Mouse (Mus musculus) heart, adult 11 months (tissue): ENCODE data around the gene Tlr5.
A peak's percentile ranks its signal among the peaks of the same experiment; 100 is the strongest.

Source experiments
- DNase-seq: peaks from one replicate; pipeline ENCODE4 v3.0.0; 2022

Tlr5 gene

DNA sequence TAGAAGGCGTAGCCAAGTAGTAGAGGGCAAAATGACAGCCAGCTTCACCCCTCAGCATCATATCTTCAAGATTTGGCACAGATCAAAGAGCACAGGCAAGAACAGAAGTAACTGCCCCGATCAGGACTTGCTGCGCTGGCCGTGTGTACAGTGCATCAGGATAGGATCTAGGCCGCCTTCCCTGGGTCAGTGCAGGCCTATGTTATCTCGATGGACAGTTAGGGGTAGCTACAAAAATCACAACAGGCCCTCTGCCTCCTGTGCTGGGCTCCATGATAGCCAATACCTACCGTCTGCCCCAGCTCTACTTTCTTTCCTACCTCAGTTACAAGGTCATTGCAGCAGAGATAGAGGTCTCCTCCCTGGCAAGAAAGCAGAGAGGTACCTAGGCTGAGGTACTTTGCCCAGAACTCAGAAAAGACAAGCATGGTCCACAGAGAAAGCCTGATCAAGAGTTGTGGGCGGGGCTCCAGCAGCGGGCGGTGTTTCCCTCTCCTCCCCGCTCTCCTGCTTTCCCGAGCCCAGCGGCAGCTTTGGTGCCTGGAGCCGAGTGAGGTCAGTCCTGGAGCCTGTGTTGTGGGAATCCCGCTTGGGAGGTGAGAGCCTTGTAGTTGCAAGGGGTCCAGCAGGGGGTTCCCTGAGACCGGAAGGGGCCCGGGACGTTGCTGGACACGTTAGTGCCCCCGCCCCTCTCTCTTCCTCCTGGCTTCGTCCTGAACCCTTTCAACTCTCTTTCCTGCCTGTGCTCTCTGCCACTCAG, at the start of gene Tlr5:
TSS of gene Tlr5 (plus strand) at position 502 of the 760 bp plus-strand sequence.
- DNase-seq, result peak; percentile 95

DNA sequence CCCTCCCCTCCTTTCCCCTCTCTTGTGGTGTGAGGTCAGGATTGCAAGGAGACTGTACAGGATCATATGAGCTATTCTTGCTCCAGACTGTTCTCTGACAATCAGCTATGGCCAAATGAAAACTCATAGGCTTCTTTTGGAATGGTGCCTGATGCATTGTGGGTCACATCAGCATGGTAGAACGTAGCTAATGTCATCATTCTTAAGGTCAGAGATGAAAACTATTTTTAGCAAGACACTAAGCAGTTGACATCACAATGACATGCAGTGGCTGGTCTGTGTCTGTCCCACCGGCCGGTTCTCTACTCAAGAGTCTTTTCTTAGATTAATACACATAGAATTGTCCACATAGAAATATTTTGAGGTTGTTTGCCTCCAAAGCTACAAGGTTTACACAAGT, 48.9 kb upstream of the Tlr5 start:
- no peak for DNase-seq

DNA sequence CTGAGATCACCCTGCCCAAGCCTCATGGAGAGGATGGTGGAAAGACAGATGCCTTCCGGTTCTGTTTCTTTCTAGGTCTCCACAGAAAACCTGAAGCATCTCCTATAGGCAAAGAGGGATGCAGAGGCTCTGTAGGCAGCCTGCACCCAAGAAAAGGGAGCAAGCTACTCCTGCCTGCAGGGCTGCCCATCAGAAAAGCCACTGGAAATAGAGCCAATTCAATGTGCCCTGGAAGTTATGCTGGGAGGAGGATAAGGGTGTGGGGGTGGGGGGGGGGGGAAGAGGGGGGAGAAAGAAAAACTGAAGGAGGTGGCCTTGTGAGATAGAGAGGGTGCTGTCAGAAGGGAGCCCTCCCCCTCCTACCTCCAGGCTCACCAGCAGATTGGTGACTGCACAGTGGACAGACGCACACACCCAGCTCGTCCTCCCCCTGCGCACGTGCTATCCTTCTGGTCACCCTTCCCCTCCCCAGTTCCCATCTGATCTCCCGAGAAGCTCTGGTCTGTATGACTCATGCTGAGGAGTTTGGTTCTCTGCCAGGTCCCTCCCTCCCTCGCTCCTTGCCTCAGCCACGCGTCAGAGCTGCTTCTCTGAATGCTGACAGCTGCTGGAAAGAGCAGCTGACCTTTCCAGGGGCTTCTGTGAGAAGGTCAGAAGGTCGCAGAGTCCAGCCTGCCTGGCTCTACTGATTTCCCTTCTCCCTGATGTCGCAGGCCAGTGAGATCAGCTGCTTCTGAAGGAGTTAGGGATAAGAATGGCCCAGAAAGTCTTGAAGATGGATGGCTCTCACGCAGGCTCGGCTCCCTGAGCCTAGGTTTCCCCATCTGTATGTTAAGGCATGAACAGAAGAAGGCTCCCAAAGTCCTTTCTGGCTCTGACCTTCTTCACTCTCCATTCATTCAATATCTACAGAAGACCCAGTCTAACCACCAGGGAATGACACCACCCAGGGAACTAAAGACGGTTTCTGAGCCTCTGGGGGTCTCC, 46.2 kb upstream of the Tlr5 start:
- peak; percentile 99 for DNase-seq

DNA sequence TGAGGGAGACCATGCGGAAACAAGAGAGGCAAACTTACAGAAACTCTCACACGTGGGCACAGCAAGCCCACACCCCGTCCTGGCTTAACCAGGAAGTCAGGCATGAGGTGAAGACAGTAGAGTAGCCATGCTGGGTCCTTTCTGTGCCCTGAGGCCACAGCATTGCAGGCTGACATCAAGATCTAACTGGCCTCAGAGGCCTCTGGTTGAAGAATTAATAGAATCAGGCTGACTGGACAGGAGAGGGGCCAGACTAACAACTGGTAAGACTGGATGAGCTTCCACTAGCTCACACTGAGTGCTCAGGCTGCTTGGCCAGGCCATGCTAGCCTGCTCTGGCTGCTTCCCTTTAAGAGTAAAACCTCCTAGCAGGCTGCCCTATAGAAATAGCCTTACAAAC, 45.5 kb upstream of the Tlr5 start:
- peak; percentile 82 for DNase-seq

DNA sequence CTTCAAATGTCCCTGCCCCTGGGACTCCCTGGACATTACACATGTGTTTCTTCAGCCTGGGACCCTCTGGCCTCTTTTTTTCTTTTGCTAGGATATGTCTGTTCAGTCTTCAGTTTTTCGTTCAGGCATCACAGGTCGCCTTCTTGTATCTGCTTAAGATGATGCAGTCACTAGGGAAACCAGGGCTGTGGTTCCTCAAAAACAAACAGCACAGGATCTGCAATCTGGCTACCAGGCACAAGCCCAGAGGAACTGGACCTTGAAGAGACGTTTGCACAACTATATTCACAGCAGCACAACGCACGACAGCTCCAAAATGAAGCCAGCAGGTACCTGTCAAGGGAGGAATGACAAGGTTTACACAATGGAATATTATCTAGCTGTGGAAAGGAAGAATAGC, 45.0 kb upstream of the Tlr5 start:
- peak; percentile 83 for DNase-seq

DNA sequence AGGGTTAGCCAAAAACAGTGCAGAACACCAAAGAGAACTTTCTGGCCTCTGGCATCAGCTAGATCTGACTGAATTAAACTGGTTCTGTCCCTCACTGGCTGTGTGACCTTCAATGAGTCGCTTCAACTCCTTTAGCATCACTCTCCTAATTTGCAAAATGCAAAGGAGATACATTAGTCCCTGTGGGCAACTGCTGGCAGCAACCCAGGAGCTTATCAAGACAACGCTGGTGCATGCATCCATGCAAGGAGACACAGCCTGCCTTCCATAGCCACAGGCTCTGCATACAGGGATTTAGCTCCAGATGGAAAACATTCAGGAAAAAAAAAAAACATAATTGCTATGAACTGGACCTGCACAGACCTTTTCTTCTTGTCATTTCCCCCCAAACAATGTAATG, 42.0 kb upstream of the Tlr5 start:
- peak; percentile 66 for DNase-seq

DNA sequence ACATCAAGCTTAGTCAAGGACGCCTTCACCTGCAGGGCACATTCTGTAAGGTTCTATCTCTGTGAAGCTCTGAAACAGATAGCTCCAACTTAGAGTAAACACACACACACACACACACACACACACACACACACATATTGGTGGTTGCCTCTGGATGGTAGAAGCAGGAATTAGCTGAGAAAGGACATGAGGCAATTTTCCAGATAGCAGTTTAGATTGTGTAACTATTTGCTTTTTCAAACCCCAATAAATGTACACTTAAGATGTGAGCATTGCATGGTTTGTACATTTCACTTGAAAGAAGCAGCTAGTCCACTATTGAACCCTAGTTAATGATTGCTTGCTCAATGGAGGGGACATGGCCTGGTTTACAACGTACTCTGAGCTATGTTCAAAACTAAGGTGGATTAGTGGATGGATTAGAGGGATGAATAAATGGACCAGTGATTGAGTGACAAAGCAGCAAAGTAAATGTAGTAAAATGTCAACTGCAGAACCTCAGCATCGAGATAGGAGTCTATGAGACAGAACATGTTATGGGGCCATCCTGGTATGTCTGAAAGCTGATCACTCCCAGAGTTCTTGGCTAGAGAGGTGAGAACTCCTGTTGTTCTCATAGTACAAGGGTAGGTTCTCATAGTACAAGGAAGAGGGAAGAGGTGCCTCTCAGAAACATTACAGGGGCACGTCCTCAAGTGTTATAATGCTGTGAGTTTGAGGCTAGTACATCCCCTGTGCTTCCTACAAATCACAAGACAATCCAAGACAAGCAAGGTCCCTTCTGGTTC, 40.3 kb upstream of the Tlr5 start:
- DNase-seq, result peak; percentile 6

DNA sequence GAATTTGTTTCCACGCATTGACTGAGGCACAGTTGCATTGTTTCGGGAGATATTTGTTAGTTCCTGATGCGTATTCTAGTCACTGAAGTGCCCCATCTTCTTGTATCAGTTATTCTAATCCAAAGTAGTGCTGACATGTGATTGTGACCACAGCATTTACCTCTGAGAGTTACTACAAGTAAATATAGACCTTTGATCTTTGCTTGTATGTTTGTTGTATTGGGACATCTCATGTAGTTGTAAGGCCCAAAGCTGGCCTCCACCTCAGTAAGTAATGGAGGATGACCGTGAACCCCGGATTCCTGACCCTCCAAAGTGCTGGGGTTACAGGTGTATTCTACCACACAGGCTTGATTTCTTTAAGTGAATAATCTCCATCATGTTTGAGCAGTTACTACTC, 38.4 kb upstream of the Tlr5 start:
- DNase-seq, result no peak

DNA sequence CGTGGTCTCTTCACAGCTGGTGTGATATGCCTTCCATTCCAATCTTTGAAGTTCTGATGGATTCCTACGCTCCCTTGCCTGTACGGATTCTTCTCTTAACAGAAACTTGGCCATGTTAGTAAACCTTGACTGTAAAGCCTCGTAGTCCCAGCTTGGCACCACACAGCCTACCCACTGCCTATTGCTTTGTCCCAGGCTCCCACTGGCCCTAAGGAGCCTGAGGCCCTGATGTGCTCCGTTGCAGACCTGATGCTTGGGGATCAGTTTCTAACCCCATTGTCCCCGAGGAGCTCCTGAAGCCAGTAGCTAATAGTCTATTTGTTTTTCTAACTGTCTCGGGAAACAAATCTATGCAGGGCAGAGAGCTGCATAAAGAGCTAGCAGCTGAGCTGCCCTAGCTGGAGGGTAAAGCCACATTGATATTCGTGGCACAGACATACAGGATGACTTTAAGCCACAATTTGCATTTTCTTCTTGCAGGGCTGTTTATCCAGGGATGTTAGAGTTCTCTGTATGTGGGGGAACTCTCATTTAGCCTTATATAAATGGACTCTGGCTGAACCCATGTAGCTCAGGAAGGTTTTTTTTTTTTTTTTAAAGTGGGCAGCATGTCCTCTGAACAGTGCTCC, 35.8 kb upstream of the Tlr5 start:
- DNase-seq, result no peak

DNA sequence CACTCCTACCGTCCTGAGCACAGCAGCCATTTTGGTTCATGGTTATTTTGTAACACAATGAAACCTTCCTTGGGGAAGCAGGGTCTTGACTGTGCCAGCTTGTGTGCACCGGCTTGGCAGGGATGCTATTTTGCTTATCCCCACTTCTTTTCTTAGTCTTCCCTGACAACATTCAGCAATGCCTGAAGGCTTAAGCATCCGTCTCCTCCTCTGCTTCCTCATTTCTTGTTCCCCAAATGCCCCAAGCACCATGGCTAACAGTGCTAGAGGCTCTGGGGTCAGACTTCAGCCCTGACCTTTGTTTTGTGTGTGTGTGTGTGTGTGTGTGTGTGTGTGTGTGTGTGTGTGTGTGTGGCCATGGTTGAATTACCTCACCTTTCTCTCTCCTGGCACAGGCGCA, 31.8 kb upstream of the Tlr5 start:
- DNase-seq, result peak; percentile 94

DNA sequence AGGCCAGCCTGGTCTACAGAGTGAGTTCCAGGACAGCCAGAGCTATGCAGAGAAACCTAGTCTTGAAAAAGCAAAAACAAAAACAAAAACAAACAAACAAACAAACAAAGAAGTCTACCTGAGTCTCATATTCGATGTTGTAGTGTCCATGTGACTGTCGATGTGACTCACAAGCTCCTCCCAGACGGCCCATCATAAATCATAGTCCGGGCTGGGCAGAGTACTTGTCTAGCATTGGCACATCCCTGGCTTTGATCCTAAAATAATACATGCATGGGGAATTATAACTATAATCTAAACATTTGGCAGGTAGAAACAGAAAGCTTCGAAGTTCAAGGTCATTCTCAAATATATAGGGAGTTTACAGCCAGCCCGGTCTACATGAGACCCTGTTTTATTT, 28.1 kb upstream of the Tlr5 start:
- peak; percentile 61 for DNase-seq

DNA sequence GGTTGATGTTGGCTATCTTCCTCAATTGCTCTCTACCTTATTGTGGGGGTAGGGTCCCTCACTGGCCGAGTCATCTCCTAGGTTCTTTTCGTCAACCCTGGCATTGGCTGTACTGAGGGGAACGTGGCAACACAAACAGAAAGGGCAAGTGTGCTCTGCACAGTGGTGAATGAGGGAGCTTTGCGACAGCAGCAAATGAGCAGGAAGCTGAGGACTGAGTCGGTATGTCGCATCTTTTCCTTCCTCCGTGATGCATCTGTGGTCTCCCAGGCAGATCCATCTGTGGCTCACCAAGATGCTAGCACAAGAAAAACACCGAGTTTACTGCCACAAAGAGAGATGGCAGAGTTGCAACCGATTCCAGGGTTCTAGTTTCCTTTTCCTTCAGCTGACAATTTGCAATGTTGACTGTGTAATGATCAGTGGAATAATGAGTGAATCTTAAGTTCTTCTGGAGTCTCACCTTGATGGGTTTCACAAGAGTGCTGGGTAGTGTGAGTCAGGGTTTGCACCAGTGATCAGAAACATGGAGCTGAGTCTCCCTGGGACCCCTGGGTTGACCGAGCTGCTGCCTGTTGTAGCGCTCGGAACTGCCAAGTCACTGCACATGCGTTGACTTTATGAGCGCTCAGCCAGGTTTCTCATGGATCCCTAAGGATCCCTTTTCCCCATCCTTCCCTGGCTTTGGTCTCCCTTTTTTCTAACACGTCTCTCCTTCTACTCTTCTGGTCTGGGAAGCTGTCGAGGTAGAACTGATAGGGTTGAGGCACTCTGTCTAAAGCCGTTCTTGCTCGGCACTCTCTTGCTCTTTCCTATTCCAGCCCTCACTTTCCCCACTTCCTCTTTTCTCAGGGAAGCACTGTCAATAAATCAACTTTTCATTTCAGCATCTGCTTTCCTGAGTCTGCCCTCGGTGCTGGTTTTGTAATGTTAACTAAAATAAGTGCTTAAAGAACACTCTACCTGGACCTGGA, 26.4 kb upstream of the Tlr5 start:
- peak; percentile 76 for DNase-seq

DNA sequence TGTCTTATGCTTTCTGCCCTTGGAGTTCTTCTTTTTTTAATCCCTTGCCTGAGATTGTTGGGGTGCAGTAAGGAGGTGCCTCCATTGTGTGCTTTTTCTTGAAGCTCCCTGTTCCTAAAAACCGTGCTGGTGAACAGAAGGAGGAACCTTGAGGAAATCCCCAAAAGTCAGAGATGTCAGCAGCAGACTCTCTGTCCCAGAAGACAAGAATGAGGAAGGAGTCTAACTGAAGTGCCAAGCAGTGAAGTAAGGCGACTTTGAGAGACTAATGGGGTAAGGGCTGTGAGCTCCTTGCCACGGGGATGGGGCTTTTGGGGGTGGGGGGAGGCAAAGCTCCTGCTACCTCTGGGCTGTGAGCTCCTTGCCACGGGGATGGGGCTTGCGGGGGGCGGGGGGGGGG, 19.1 kb upstream of the Tlr5 start:
- no peak for DNase-seq

DNA sequence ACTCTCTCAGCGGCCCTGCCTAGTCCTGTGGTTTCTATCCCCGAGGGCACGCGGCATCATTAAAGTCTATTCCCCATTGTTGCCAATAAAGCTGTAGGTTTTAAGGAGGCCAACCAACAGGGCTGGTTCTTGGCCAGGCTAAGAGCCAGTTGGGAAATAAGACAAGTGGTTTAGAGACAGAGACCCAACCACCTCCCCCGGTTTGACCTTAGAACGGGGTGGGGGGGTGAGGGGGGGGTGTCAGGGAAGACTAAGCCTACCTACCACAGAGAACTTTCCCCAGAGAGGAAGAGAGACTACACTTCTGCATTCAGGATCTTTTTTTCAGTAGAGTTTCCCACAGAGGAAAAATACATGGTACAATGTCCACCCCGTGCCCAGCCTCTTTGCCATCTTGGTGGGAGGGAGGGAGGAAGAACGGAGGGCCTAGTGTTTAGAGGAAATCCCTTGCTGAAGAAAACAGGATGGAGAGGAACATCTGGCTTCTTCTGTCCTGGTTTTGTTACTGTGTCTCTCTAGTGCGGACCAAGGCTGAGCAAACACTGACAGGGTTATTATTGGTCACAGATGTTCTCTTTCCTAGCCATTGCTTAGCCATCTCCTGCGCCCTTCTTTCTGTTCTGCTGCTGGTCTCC, 17.0 kb upstream of the Tlr5 start:
- peak; percentile 94 for DNase-seq

DNA sequence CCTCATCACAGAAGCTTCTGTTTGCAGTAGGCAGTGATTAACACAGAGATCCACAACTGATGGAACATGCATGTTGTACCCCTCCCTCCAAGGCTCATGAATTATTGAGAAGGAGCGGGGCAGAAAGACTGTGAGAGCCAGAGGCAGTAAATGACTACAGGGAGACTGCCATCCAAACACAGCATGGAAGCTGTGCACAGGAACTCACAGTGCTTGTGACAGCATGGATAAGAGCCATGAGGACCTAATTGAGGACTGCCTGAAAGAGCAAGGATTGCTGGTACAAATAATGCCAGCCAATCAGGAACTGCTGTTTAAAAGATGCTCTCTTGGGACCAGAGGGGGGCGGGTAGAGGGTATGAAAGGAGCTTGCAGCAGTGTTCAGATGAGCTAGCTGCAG, 12.7 kb upstream of the Tlr5 start:
- peak; percentile 39 for DNase-seq

DNA sequence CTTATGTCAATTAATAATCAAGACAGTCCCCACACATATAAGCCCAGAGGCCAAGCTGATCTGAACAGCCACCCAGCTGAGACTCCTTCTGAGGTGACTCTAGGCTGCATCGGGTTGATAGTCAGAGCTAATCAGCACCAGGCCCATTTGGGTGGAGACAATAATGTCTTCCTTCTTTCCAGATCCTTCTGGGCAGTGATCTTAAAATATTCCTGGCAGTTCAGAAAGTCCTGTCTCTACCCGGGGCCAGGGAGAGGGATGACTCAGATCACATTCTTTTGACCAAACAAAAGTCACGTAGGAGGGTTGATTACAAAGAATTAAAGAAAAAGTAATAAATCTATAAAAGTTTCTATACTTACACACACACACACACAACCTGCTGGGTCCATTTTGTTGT, 10.7 kb upstream of the Tlr5 start:
- peak; percentile 67 for DNase-seq

DNA sequence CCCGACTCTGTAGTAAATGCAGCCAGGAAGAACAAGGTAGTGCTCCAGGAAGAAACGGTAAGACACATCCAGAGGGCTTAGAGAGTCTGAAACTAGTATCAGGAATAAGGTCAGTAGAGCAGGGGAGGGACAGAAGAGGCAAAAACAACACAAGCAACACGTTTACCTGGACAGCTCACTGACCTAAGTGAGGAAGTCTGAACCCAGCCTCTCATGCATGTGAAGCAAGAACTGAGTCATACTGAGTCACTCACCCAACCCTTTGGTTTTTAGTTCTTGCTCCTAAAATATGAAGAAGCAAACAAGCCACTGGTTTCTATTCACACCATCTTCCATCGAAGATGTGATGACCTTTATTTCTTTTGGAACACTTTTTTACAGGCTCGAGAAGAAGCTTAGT, 9.9 kb upstream of the Tlr5 start:
- DNase-seq, result peak; percentile 31

DNA sequence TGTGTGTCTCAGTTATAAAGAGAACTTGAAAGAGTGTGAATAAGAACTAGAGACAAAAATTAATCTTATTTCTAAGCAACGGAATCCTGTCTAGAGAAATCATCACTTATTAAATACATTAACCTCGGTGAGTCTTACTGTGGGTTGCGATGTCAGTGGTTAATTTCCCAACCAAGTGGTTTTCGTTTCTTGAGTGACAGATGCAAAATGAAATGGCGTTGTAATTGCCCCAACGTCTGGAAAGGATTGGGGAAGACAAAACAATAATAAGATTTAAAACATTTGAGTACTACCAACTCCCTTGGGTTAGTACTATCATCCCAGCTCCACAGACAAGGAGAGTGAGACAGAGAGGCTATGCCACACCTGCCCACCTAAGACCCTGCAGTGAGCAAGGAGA, 9.0 kb upstream of the Tlr5 start:
- peak; percentile 7 for DNase-seq

DNA sequence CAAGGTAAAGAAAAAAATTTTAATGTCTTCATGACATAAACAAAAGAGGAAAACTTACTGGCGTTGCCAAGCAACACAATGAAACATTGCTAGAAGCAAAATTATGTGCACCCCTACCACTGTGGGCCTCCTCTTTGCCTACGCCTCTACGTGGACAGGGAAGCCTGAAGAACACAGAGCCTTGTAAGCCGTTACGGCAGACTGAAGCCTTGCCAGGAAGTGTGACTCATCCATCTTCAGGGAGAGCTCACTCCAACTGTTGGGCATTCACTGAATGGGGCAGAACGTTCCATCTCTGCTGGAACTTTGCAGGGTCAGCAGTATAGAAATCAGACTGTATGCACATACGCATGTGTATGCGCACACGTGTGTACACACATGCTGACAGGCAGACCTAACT, 3.3 kb upstream of the Tlr5 start:
- DNase-seq, result peak; percentile 97

DNA sequence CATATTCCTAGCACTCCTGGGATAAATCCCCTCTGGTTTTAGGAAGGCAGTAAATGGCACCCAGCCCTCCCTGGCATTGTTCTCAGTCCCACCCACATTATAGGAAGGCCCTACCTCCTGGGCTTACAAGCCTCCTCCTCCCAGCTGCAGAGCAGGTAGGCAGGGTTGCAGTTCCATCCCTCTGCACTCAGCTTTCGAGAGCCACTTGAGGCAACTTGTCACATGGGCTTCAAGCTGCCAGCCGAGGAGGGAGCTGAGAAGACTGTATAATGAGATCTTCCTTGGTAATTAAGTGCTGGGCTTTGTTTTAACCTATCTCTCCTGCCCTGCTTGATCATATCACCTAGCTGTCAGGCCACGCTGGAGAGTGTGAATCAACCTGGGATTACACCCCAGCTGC, 1.4 kb upstream of the Tlr5 start:
- peak; percentile 86 for DNase-seq

DNA sequence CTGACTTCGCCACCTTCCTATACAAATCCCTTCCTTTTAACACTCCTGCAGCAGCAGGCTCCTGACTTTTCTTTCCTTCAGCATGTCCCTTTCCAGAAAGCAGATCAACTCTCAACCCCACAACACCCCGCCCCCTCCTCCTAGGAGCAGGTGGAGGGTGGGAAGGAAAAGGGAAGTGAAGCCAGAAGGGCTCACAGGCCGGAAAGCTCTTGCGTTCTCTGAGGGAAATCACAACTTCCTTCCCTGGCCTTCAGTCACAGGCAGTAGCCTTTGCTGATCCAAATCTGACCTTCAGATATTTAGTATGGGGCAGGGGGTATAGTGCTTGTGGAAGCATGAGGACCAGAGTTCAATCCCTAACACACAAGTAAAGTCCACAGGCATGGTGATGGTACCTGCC, 921 bp upstream of the Tlr5 start:
- DNase-seq, result peak; percentile 97
